Mouse (Mus musculus) fat pad, adult 2 months (tissue): ENCODE measurements at regions not wholly inside any gene's neighbourhood (a gene's known extent, or its start where the extent isn't known, plus 50 kb on each side); places are given as distances from the start of the nearest gene placed in this dataset.

Experiments
- DNase-seq: peaks from one replicate; pipeline ENCODE4 v3.0.0-alpha.2; 2011; ENCODE audit warnings: low read depth, low spot score; ENCODE audit errors: extremely low read depth

- DNase-seq: no peak
These were observed 360.7 kb downstream of the Bckdhb start for GRCm38 (mm10) chr9:84285604-84286003.

DNA sequence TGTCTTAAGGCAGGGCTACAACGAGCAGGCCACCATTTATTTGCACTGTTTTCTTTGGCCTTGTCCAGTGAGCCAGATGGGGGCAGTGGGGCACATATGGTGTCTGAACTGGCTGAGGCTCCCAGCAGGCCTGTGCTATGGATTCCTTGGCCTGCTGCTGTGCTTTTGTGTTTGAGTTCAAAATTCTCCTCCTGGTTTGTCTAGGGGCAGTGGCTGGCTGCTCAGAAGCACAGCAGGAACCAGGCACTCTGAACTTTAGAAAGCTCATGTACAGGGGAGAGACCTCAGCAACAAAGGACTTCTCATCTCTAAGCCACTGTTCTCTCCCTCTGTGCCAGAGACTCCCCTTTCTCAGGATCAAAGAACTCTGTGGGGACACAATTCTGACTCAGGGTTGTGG, 370.9 kb downstream of the Bckdhb start:
- DNase-seq: no peak

- DNase-seq: no peak
These were observed 371.5 kb downstream of the Bckdhb start for GRCm38 (mm10) chr9:84296456-84296855.

DNA sequence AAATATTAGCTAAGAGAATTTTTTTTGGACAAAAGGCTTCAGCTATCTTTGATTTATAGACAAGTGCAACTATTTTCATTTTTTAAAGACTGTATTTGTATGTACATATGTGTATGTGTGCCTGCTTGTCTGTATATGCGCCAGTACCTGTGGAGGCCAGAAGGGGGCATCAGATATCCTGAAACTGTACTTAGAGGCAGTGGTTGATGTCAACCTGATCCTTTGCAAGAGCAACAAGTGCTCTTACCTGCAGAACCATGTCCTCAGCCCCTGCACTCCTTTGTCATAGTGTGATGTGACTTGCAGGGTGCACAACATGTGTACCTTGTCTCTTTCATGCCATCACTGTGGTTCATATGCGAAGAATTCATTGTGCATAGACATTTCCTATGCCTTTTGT, 379.5 kb downstream of the Bckdhb start:
- DNase-seq: no peak

GRCm38 (mm10) chr9:84318811-84319210, 393.9 kb downstream of the Bckdhb start:
- DNase-seq: no peak

GRCm38 (mm10) chr9:84319338-84319737, 394.4 kb downstream of the Bckdhb start:
- DNase-seq: no peak

DNA sequence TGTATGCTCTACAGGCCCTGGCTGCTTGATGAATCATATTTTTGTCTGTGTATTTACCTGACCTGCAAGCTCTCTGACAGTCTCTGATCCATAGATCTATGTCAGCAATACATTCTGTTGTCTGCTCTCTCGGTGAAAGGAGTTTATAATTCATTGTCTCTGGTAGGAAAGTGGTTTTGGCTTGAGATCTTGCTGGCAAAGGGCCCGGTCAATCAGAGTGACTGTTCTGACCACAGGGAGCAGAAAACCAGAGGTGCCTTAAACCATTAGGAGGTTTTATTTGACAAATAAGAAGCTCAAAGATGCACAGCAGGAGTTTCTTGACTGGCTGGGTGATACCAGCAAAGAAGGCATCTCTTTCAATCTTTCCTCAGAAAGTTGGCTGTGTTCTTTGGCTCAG, 398.2 kb downstream of the Bckdhb start:
- DNase-seq: no peak

DNA sequence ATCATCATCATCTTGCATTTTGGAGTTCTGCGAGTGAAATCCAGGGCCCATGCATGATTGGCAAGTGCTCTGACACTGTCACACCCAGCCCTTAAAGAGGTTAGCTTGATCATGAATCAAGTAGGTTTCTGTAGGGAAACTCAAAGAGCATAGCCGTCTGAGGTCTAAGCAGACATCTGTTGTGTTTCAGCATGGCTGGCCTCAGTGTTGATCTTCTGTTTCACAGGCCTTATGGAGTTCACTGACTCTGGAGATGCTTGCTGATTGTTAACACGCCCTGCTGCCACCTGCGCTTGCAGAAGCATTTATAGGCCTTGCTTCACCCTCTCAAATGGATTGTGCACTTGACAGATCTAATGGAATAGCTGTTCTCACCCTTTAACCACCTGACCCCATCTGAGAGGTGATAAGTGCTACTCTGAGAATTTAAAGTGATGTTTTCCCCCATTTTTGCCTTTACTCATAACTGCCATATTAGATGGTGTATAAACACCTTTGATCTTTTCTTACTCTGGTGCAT, 406.2 kb downstream of the Bckdhb start:
- no peak for DNase-seq

DNA sequence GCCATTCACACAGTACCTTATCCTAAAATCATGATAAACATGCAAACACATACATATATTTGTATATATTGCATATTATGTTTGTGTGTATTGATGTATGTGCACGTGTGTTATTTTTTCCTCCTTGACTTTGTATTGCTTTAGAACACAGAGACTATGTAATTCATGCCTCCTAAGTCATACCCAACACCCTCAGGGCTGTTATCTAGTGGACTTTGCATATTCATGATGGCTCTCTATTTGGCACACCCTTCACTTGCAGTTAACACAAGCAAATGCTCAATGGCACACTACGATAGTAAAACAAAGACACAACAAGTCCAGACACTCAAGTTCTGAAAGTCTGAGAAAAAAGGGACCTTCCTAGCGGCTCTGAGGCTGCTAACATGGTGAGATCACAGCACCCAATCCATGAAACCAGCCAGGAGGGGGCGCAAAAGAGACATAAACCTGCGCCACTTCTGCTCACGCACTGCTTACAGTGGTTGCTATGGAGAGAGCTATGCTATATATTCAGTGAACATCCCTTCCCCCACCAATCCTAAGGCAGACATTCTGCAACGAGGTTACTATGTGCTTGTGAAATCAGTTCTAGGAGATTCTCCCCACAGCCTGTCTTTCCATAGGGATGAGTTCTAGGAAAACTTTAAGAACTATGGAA, 418.6 kb downstream of the Bckdhb start:
- no peak for DNase-seq

DNA sequence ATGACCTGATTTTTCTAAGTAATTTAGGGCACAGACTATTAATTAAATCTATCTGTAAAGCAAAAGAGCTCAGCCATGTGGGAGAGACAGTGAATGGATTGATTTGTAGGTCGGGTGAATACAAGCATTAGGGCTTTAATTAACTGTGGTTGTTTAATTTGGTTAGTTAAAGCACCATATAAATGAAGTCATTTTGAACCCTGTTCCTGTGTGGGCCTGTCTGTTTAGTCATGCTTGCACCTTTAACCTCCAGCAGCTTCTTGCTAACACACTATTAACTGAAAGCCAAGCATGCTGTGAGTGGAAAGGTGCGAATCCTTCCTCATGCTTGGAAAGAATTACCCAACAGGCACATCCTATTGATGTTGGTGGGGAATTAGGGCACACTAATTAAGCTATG, 425.3 kb downstream of the Bckdhb start:
- no peak for DNase-seq

- DNase-seq: peak; percentile 21
These were observed 429.5 kb downstream of the Bckdhb start for GRCm38 (mm10) chr9:84354409-84354808.

- no peak for DNase-seq
These were observed 431.2 kb downstream of the Bckdhb start for GRCm38 (mm10) chr9:84356167-84356566.

DNA sequence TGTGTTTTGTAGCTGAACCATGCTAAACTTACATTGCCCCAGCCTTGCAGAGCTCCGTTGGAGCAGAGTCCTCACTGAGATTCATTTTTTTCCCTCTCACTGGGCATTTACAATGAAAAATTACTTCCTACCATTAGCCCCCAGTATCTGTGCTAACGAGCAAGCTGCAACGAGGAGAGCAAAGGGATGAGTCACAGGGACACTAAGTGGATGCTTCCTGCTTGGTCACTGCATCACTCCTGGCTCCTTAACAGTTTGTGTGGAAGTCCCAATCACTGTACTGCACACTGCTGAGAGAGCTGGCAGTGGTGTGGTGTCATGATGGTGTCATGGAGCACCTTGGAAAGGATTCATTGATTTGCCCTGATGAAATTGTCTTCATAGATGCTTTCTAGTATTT, 434.9 kb downstream of the Bckdhb start:
- DNase-seq: no peak

- DNase-seq: no peak
These were observed 435.5 kb downstream of the Bckdhb start for GRCm38 (mm10) chr9:84360484-84360883.

GRCm38 (mm10) chr9:84363478-84363877, 438.5 kb downstream of the Bckdhb start:
- no peak for DNase-seq

DNA sequence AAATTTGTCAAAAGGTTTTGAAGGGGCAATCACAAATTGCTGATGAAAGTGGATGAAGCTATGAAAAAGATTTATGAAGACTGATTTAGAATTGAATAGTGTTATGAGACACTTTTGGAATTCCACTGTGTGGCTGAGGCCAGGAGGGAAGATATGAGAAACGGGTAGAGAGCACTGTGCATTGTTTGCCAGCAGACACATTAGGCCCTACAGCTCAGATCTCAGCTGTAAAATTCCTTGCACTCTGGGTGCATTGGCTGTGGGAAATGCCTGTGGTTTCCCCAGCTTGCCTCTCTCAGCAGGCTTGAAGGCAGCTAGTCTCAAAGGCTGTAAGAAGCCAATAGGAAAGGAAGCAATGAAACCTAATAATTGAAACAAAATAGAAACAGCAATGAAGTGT, 444.3 kb downstream of the Bckdhb start:
- no peak for DNase-seq

- DNase-seq: no peak
These were observed 445.3 kb downstream of the Bckdhb start for GRCm38 (mm10) chr9:84370260-84370659.

- no peak for DNase-seq
These were observed 450.8 kb downstream of the Bckdhb start for GRCm38 (mm10) chr9:84375746-84376145.

- DNase-seq: no peak
These were observed 451.7 kb downstream of the Bckdhb start for GRCm38 (mm10) chr9:84376621-84377020.

DNA sequence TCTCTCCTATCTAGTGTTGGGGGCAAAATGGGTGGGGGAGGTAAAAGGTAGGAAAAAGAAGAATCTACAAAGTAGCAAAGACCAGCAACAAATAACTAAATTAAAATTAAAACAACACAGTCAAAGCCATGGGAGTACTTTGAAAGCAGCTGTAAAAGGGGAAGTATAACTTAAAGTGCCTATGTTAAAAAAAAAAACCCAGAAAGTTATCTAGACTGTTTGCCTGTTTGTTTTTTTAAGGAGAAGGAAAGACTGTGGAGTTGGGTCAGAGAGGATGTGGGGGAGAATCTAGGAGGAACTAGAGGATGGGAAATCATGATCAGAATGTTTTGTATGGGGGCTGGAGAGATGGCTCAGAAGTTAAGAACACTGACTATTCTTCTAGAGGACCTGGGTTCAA, 457.0 kb downstream of the Bckdhb start:
- DNase-seq: no peak

DNA sequence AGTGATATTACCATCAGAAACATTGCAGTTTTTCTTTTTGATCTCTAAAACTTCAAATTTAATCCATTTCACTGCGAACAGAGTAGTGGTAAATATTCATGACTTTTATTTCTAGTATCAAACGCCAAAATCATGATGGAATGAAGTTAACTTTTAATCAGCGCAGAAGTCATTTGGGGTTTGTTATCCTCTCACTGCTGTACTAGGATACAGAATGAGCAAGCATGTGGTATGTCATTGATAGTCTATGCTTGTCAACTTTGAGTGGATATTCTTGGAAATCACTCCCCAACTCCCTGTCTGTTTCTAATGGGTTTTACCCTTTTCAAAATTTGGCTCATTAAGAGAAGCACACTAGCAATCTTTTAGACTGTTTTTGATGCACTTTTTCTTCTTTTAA, 464.9 kb downstream of the Bckdhb start:
- DNase-seq: no peak

DNA sequence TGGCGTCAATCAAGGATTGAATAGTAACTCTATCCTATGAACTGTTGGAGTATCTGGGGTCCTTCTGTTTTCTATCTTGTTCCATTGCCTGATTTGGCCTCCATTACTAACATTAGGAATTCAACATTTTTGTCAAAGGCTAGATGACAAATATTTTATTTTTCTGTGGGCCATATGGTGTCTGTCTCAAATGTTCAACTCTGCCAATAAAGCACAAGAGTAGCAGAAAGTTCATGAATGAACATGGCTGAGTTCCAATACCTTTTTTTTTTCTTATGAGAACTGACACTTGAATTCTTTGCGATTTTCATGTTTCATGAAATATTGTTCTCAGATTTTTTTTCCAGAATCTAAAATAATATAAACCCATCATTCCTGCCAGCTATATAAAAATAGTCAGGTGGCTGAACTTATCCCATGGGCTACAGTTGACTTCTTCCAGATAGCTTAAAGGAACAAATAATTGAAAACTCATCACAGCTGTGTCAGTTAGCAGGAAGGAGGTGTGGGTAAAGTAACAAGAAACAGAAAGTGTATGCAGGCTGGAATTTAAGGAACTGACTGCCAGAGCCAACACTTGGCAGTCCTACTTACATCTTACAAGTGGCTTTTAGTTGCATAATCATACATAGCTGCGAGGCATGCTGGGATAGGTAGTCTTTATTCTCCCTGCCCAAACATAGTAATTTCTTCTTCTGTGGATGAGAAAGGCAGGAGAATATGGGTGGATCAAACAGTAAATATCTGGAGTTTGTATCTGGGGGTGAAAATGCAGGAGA, 469.8 kb downstream of the Bckdhb start:
- DNase-seq: no peak
